Mouse (Mus musculus): ENCODE data around the gene Tcf25.
A peak's percentile ranks its signal among the peaks of the same experiment; 100 is the strongest.

Tcf25 gene

DNA sequence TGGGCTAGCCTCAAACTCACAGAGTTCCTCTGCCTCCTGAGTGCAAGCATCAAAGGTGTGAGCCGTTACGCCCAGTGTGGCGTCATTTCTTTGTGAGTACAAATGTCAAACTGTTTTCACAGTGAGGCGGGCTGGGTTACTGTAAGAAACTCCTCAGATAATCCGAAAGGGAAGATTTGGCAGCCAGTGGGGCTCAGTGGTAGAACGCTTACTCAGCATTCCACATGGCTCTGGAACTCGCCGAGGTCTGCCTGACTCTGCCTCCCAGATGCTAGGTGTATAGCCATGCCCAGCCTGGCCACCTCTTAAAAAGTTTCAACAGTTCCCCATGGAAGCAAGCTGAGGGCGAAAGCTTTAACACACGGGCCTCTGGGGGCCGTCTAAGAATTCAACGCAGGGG, 21.4 kb upstream of the Tcf25 start:
- DNase-seq: no peak

DNA sequence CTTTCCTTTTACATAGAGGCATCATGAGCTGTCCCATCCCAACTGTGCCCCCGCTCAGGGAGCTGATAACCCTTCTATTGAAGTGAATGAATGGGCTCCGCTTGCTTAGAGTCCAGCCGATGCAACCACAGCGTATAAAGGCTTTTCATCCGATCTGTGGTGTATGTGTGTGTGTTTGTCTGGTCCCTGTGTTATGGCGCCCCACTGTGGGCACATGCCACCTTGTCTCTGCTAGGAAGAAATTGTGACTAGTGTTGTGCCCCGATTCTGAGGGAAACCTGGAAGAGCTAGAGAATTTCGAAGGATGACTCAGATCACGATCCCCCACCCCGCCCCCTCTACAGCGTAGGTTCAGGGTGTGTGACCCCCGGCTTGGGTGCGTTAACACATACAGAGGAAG, 20.8 kb upstream of the Tcf25 start:
- peak; percentile 23 to 60 for DNase-seq

DNA sequence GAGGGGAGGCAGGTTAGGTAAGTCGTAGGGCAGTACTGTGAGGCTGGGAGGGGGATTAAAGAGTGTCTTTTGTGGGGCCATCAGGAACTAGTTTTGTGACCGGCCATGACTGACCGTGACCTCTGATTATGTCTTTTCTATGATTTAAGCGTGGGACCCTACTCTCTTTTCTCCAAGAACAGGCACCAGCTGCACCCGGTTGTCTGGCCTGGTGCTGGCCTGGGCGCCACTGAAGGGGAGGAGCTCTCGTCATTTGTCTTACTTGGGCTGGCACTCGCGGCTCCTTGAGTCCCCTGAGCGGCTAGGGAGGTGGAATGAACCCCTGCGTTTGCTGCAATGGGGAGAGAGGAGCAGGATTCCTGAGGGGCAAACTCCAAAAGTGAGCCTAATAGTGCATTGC, 20.3 kb upstream of the Tcf25 start:
- no peak for DNase-seq

DNA sequence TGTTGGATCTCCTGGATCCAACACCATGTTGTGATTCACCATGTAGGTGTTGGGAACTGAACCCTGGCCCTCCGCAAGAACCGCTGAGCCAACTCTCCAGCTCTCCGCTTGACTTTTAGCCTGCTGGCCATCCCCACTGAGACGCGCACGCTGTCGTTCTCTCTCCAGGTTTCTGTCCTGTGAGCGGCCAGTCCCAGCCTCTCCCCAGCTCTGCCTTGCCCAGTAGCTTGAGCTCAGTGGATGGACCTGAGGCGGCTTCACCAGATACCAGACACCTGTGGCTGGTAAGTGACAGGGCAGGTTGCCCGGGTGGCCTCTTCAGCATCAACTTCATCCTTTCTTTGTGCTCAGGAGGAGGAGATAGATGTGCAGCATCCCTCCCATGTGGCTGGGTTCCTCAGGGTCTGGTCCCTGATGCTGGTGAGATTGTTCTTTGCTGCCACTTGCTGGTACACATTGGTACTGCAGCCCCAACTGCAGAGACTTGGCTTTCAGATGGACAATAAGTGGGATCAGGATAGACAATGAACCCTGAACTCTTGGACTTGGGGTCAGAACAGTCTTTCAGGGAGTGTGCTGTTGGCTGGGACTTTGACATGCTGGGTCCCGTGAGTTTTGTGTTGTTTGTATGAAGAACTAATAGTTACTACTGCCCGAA, 12.3 kb upstream of the Tcf25 start:
- peak; percentile 88 to 89 for DNase-seq

DNA sequence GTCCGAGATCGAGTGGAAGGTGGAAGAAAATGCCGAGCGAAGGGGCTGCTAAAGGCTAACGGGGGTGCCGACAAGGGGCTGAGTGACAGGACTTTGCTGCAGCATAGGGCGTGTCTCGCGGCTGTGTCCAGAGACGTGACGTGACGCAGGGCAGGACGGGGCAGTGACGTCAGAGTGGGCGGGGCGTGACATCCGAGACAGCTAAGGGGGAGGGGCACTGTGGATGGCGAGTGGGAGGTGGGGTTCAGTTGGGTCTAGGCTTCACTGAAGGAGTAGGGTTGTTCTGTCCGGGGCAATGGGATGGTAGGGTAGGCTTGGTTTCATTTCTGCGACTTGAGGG, 656 bp downstream of the Tcf25 start:
- peak; percentile 92 to 97 for DNase-seq

DNA sequence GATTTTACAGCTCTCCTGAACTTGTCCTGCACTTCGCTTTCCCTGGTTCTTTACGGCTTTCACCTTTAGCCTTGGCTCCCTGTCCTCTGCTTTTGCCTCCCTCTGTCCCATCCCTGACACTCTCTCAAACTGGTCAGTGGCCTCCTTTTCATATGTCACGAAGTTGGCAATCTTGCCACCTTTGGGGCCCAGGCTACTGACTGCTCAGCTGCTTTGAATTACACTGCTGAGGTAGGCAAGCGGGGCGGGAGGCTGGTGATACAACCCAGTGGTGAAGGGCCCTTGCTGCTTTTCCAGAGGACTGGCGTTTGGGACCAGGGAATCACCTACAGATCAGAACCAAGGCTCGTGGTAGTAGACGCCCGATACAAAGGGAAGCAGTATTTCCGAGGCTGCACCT, 2.1 kb downstream of the Tcf25 start:
- DNase-seq: no peak

DNA sequence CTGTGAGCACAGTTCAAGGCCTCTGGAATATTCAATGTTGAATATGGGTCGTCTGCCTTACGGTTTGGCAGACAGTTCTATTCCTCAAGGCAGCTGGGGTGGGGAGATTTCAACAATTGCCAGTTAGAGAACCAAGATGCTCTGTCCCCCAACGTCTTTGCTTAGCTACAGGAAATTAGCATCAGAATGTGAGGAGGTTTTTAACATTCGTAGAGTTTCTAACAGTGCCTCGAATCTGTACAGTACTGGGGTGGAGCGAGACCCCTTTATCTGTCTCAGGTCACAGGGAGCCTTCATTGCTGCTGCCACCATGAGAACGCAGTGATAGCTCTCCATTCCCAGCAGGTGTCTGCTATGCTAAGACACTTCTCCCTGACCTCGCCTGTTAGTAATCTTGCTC, 2.6 kb downstream of the Tcf25 start:
- DNase-seq: no peak

DNA sequence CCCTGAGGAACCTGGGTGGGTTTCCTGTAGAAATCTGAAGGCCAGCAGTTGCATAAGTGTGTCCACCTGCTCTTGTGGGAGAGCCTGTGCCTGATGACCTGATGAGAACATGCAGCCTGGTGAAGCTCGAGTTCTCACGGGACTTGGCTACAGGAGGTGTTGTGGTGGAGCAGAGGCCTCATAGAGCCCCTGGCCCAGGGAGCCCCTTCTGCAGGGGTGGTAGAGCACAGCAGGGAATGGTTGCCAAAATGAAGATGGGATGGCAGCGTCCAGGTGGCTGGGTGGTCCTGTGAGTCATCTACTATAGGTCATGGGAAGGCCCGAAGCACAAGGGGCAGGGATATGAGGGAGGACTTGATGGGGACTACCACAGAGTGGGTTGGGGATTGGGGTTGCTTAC, 8.2 kb downstream of the Tcf25 start:
- no peak for DNase-seq

DNA sequence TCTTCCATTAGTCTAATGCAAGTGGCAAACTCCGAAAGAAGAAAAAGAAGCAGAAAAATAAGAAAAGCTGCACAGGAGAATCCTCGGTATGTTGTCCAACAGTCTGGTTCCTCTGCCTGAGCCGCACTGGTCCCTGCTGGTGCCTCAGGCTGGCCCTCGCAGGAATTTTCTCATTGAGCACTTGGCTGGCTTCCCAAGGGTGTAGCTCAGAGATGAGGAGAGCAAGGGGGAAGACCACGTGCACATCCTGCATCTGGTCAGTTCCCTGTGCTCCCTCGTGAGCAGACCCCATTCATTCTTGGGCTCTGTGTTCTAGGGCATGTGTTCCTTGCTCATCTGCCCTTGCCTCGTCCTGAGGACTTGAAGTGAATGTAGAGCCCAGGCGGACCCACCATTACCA, 9.0 kb downstream of the Tcf25 start:
- DNase-seq: no peak

DNA sequence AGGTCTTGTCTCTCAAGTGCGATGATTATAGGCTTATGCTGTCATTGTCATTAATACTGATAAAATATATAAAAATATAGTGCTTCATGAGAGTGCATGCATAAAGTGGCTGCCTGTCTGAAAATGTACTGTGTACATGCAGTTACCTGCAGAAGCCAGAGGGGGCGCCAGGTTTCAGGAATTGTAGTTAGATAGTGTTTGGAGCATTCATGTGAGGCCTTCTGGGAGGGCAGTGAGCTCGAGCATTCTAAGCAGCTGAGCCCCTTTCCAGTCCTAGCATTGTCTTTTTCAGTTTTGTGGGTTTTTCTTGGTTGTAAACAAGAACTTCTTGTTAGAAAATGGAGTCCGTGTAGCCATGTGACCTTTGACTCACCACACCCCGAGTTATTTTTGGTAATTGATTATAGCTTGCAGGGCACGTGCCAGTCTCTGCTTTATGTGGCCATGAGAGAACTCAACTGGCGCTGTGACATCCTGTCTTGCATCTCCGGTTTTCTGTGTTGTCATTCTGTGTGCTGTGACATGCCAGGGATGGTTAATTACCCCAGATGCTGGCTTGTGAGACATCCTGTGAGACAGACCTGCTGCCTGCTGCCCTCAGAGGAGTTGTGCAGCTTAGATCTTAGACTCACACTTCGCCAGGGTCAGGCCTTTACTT, 11.5 kb downstream of the Tcf25 start:
- peak in 1 of 2 experiments; percentile 56 for DNase-seq

DNA sequence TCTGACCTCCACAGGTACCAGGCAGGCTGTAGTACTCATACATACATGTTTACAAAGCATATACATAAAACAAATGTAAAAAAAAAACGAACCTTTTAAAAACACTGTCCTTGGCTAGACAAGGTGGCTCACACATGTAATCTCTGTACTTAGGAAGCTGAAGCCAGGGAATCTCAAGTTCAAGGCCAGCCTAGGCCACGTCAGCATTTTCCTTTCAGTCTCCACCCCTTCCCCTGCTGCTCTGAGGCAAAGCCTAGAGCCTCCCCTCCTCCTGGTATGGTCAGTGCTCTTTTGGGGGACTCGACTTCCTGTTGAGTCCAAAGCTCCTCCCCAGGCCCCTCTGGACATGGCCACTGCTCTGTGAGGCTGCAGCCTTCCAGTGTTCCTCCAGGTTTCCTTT, 13.5 kb downstream of the Tcf25 start:
- no peak for DNase-seq

DNA sequence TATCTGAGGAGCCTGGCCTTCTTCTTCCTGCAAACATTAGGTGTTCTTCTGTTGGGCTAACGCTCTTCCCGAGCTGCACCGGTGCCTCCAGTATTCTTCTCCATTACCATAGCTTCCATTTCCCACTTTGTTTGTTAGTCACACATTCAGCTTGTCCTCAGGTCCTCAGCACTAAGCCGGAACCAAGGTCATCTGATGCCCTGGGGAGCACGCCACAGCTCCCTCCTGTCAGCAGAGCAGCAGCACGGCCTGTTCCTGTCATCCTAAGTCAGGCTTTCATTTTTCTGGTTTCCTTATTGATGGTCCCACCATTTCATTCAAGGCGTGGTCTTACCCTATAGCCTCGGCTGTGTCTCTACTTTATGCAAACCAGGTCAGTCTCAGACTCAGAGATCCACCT, 14.2 kb downstream of the Tcf25 start:
- no peak for DNase-seq

DNA sequence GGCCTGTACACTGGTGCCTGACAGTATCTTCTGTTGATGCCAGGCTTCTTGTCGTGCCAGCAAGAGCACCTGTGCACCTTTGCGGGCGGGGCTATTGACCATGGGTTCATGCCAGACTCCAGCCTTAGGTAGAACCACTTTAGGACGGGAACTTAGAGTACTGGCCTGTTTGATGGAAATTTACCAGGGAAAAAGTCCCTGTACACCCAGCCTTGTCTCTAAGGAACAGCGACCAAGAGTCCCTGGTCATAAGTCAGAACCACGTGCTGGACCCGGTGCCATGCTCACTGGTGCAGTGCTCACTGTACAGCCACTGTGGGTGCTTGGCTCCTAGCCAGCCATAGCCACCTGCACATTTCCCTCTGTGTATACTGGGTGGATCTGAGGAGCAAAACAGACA, 15.5 kb downstream of the Tcf25 start:
- DNase-seq: peak; percentile 71 to 81

DNA sequence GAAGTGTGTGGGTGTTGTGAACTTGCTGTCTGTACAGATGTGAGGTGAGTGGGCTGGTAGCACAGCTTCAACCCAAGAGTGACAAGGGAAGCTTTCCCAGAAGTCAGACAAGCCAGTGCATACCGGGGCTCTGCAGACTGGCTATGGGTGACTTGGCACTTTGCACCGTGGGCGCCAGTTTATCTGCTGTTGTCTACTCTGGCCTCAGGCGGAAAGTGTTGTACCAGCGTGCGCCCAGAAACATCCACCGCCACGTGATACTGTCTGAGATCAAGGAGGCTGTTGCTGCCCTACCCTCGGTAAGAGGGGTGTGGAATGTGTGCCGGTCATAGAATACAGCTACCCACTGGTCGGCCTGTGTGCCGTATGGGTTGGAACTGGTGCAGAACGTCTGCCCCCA, 24.8 kb downstream of the Tcf25 start:
- DNase-seq: no peak

DNA sequence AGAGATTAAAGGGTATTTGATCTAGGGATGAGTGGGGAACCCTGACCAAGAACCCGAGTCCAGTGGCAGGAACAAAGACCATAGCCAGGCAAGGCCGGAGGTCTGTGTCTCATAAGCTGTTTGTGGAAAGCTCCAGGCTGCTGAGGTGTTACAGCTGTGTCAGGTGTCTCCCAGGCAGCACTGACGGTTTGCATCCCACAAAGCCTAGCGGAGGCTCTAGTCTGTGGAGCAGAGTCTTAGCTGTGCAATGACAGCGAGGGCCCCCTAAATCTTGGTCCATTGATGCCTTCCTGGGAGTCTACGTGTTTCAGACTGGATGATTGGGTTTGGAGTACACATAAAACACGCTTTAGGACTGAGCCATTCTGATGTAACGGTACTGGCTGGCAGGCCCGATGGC, 28.4 kb downstream of the Tcf25 start:
- DNase-seq: no peak

DNA sequence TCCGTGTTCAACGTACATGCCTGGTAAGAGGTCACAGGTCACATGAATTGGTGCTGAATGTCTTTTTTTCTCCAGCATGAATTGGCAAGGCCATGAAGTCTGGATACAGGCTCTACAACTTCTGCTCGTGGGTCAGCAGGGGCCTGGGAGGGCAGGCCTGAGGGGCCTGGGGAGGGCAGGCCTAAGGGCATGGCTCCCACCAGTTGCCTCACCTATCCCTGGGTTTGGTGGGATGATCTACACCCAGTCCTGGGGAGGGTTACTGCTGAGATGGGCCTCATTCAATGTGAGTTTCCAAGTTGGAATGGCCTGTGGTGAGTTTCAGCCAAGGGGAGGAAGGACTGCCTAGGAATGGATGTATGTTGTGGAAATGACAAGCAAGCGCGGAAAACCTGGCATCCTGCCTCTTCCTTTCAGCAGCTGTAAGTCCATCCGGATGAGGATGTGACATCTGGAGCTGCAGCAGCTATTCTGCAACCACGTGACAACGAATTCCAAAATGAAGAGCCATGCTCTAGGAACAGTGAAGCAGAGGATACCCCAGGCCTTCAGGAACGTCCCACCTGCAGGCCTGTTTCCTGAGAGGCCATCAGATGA, 29.3 kb downstream of the Tcf25 start:
- DNase-seq: no peak

DNA sequence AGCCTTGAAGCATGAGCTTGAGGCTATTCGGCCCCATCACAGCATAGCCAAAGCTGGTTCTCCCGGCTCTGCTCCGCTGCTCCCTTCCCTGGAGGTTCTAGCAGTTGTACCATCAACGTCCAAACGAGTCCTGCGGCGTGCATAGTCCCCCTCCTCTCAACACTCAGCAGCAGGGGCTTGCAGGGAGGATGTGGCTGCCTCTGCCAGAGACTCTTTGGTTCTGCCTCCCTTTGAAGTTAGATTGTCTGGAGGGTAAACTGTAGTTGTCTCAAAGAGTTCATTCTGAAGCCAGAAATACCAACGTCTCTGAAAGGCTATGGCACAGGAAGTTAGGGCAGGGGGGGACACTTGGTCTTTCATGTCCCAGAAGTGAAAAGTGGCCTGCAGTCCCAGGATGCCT, 31.0 kb downstream of the Tcf25 start:
- no peak for DNase-seq

DNA sequence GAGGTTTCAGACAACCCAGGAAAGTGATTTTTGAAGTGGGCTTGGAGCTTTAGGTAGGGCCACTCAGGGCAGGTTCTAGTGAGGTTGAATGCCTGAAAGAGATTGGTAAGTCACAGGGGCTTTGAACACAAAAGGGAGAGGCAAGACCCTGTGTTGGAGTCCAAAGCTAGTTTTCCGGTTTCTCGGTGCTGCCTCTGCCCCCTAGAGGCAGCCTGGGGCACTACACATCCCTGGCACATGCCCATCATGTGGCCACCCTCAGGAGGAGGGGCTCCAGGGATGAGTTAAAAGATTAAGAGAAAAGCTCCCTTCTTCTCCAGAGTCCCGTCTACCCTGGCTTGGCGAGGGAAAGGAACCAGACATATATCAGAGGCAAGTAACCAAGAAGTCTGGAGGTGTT, 33.2 kb downstream of the Tcf25 start, which contains the start of gene Mc1r:
Gene Mc1r, plus strand, starts transcription at position 322 of the 400 bp plus-strand sequence.
- peak; percentile 80 to 85 for DNase-seq

DNA sequence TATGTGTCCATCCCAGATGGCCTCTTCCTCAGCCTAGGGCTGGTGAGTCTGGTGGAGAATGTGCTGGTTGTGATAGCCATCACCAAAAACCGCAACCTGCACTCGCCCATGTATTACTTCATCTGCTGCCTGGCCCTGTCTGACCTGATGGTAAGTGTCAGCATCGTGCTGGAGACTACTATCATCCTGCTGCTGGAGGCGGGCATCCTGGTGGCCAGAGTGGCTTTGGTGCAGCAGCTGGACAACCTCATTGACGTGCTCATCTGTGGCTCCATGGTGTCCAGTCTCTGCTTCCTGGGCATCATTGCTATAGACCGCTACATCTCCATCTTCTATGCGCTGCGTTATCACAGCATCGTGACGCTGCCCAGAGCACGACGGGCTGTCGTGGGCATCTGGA, 34.1 kb downstream of the Tcf25 start:
- DNase-seq: no peak

DNA sequence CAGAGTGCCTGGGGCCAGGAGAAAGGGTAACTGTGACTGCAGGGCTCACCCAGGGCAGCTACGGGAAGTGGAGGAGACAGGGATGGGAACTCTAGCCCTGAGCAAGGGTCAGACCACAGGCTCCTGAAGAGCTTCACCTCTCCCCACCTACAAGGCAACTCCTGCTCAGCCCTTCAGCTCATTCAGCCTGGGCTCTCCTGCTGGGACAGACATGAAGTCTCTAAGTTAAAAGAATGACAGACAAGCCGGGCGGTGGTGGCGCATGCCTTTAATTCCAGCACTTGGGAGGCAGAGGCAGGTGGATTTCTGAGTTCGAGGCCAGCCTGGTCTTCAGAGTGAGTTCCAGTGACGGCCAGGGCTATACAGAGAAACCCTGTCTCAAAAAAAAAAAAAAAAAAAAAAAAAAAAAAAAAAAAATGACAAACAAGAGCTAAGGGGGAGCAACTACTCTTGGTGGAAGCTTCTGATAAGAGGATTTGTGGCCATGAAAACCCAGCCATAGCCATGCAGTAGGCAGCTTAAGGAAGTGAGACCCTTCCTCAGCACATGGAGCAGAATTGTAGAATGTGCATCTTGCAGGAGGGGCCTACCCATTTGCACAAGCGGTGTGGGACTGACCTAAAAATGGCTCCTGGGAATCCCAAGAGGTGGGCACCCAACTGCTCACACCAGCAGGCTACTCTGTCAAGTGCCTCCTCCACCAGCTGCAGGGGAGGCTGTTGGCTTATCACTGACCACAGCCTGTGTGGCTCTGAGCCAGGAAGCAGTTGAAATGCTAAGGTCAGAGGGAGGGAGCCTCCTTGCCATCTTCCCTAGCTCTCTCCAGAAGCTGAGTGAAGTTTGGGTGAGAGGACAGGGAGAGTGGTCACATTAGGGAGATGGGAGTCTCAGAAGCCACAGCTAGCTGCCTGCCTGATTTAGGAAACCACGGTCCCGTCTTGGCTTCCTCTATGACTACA, 35.3 kb downstream of the Tcf25 start:
- DNase-seq: no peak

DNA sequence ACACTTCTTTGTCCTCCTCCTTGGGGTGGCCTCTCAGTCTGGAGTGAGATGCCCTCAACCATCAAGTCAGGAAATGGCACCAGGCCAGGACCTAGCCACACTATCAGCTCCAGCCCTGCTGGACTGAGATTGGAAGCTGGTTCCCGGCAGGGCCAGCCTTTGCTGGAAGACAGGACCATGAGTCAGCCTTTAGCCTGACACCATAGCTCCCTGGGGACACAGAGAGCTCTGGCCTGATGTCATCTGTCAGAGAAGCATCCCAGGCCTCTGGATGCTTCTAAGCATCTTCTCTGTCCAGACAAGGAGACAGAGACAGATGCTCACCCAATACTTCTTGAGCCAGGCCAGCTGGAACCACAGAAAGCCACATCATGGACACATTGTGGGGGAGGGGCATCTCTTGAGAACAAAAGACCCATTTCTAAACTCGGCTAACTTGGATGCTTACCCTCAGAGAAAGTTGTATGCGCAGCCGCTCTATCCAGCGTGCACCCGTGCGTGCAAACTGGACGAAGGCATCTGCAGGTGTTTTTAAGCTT, 36.6 kb downstream of the Tcf25 start:
- peak; percentile 53 to 68 for DNase-seq

DNA sequence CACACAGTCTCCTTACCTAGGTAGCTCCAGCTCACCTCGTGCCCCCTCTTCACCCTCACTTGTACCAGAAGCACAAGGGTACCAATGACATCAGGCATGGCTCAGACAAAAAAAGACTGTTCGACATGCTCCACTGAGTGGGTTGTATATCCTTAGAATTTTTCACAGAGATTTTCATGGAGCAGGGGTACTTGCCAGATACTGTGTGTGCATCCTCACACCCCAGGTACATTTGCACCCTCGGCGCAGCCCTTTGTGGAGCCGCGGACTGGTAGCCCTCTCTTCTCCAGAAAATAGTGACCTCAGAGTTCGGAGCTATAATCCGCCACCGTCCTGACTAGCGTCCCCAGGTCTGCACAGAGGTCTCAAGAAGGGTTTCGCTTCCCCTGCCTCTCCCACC, 37.2 kb downstream of the Tcf25 start:
- peak in 1 of 2 experiments; percentile 57 for DNase-seq

DNA sequence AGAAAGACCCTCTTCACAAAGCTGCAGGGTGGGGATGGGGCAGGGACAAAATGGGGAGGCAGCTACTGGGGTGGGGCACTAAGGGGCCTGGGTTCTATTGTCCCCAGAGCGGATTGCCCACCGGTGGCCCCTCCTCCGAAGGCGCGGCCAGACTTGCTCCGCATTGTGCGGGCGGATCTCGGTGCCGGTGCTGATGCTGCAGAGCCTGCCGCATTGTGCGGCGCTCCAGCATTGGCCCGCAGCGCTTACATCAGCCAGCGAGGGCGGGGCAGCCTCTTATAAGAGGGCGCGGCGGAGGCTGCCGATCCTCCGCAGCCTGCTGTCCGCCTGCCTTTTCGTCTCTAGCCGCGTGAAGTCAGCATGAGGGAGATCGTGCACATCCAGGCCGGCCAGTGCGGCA, 37.7 kb downstream of the Tcf25 start, which contains the start of gene Tubb3:
Gene Tubb3, plus strand, starts transcription at position 179 of the 400 bp plus-strand sequence.
- DNase-seq: peak; percentile 96 to 97

All from cerebellum, postnatal 25 days (tissue).